ENCODE assay signal across 26 mouse cellular contexts in the genomic region with DNA sequence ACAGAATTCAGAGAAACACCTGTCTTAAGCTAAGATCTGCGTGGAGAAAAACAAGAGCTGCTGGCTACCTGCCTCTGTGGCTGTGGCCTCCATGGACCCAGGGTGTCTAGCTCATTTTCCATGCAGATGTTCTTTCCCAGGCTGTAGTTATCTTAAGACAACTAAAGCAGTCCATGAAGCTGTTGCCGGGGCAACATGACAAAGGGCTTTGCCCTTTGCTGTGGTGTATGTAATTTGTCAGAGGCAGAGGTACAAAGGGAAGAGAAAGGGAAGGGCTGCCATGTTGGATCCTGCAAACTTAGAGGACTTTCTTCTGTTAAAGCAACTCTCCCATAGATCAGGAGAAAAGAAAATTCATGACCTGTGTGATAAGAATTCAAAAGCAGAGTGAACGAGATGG. TPM values are rescaled to one million over a fixed set of nuclear protein-coding genes. Genes with fewer than 3 reads are reported as not detected.
DNase-seq lines count a peak whose midpoint lies in the region; ATAC-seq and TF ChIP-seq lines count a peak whose summit lies in the region.
"Had no signal": no experiment of that assay in that cellular context is flagged by ENCODE, and none has a peak within 500 bp of the region (broad histone marks: within the 10 kb centered on the region; RNA-seq: fewer than 3 reads in every experiment).

No protein-coding gene starts in this region.

- WGBS in hindbrain, embryonic 11.5 days, result 51% methylated on average over 3 of the region's 3 CpGs
- 50% methylated on average over 3 of the region's 3 CpGs for WGBS in hindbrain, embryonic 12.5 days
- WGBS in olfactory bulb, adult 2 months, result 69% methylated on average over 3 of the region's 3 CpGs

- no peaks in the 10 kb centered on the region for H3K36me3 ChIP-seq in hindbrain, embryonic 11.5 days (ENCODE audit: control insufficient read depth, insufficient read depth, low read length)
- 0 out of 2 replicates have a peak, but pooled peaks cover 12% of the 10 kb centered on the region for H3K36me3 ChIP-seq in hindbrain, embryonic 12.5 days
- H3K36me3 ChIP-seq: embryonic facial prominence, embryonic 12.5 days; embryonic facial prominence, embryonic 15.5 days; heart, embryonic 15.5 days had no signal

- no peaks in the 10 kb centered on the region for H3K4me1 ChIP-seq in hindbrain, embryonic 11.5 days (replicated peaks; ENCODE audit: control insufficient read depth, insufficient read depth, low read length)
- peaks cover 5% of the 10 kb centered on the region; the same call in 1 of the 2 replicates for H3K4me1 ChIP-seq in hindbrain, embryonic 12.5 days
- H3K4me1 ChIP-seq in olfactory bulb, adult 2 months (ENCODE audit: control insufficient read depth, insufficient read depth, low read length), result peaks cover 21% of the 10 kb centered on the region
- H3K4me1 ChIP-seq: embryonic facial prominence, embryonic 12.5 days; embryonic facial prominence, embryonic 15.5 days had no signal

- no peak overlapping the region for H3K9ac ChIP-seq in hindbrain, embryonic 11.5 days (ENCODE audit: low read depth, low read length)
- H3K9ac ChIP-seq in hindbrain, embryonic 12.5 days, result no peak overlapping the region
- H3K9ac ChIP-seq: embryonic facial prominence, embryonic 12.5 days; embryonic facial prominence, embryonic 15.5 days; forebrain, postnatal 0 days; heart, embryonic 12.5 days; heart, embryonic 15.5 days; hindbrain, embryonic 13.5 days had no signal

- no peaks in the 10 kb centered on the region for H3K27me3 ChIP-seq in hindbrain, embryonic 11.5 days (ENCODE audit: control insufficient read depth, insufficient read depth, low read length)
- H3K27me3 ChIP-seq in hindbrain, embryonic 12.5 days, result no peaks in the 10 kb centered on the region
- H3K27me3 ChIP-seq: embryonic facial prominence, embryonic 12.5 days; embryonic facial prominence, embryonic 15.5 days; heart, embryonic 12.5 days; heart, embryonic 15.5 days; hindbrain, embryonic 13.5 days had no signal

- no peak overlapping the region for H3K27ac ChIP-seq in hindbrain, embryonic 11.5 days (ENCODE audit: low read depth, low read length)
- no peak overlapping the region for H3K27ac ChIP-seq in hindbrain, embryonic 12.5 days
- peak overlapping the region; percentile 69 for H3K27ac ChIP-seq in olfactory bulb, adult 2 months (ENCODE audit: insufficient read depth, low read depth, low read length)
- H3K27ac ChIP-seq: embryonic facial prominence, embryonic 12.5 days; embryonic facial prominence, embryonic 15.5 days; gastrocnemius, adult 2 months; heart, embryonic 15.5 days; hindbrain, embryonic 13.5 days; hindbrain, postnatal 0 days had no signal

- DNase-seq in embryo, embryonic 10 days (ENCODE audit: low spot score), result peak; percentile 18
- no peak for DNase-seq in embryo, embryonic 9.5 days (ENCODE audit: extremely low spot score)
- DNase-seq in hindbrain, embryonic 11.5 days (ENCODE audit: low spot score), result no peak
- peak; percentile 32 for DNase-seq in R1 (ENCODE audit: low read depth, low spot score)
- DNase-seq: adrenal gland, adult 8-10 months; adrenal gland, postnatal 36 days; cerebellum, adult 18-20 months; cerebellum, adult 9-10 months; cerebellum, postnatal 14 days; forebrain, postnatal 0 days; gastrocnemius, adult 2 months; gastrocnemius, postnatal 14 days; heart, adult 18-20 months; heart, postnatal 10 days; heart, postnatal 36 days had no signal

- ATAC-seq in hindbrain, embryonic 11.5 days (ENCODE audit: low FRiP score), result peak; percentile 51; the same call in 1 of the 2 replicates
- ATAC-seq in hindbrain, embryonic 12.5 days (ENCODE audit: low FRiP score), result no peak
- ATAC-seq in activated CD4-positive, CD25-positive, alpha-beta regulatory T cell, adult 4 months, result no peak
- ATAC-seq: forebrain, embryonic 14.5 days; forebrain, postnatal 0 days; hindbrain, postnatal 0 days; inflammation-experienced regulatory T-cells, adult 6 months had no signal

- no peak for TF ChIP-seq CTCF in olfactory bulb, adult 2 months (IDR thresholded peaks at IDR 0.05; ENCODE audit: insufficient read depth, low read depth, low read length)

- no peak for TF ChIP-seq POLR2A in olfactory bulb, adult 2 months (IDR thresholded peaks at IDR 0.05; ENCODE audit: insufficient read depth, low read depth, low read length)

- H3K4me3 ChIP-seq in hindbrain, embryonic 11.5 days (ENCODE audit: low read depth, low read length), result no peak overlapping the region
- no peak overlapping the region for H3K4me3 ChIP-seq in hindbrain, embryonic 12.5 days
- H3K4me3 ChIP-seq in olfactory bulb, adult 2 months (ENCODE audit: insufficient read depth, low read depth, low read length), result no peak overlapping the region
- H3K4me3 ChIP-seq: embryonic facial prominence, embryonic 12.5 days; embryonic facial prominence, embryonic 15.5 days; gastrocnemius, adult 2 months; heart, embryonic 12.5 days; heart, embryonic 15.5 days; hindbrain, embryonic 13.5 days had no signal

- no peaks in the 10 kb centered on the region for H3K9me3 ChIP-seq in hindbrain, embryonic 11.5 days (ENCODE audit: control insufficient read depth, low read length)
- no peaks in the 10 kb centered on the region for H3K9me3 ChIP-seq in hindbrain, embryonic 12.5 days (replicated peaks)
- H3K9me3 ChIP-seq: embryonic facial prominence, embryonic 12.5 days; embryonic facial prominence, embryonic 15.5 days; heart, embryonic 12.5 days; heart, embryonic 15.5 days; hindbrain, embryonic 13.5 days had no signal

- H3K4me2 ChIP-seq in hindbrain, embryonic 11.5 days (replicated peaks; ENCODE audit: low read depth, low read length), result no peak overlapping the region
- no peak overlapping the region for H3K4me2 ChIP-seq in hindbrain, embryonic 12.5 days (replicated peaks)
- H3K4me2 ChIP-seq: embryonic facial prominence, embryonic 12.5 days; embryonic facial prominence, embryonic 15.5 days; heart, embryonic 12.5 days; heart, embryonic 15.5 days; hindbrain, embryonic 13.5 days had no signal

RNA-seq across cellular contexts. Expression of gene Pomc, which starts 36.3 kb away (rescaled TPM):
- 6.8 and 7.1 TPM in 2 replicates for polyA plus RNA-seq in hindbrain, embryonic 11.5 days (2014; fragmentation: Nextera tagmentation; extraction: Ambion mirVana)
- 5.1 and 6.4 TPM in 2 replicates for polyA plus RNA-seq in hindbrain, embryonic 12.5 days (2016; fragmentation: Nextera tagmentation; extraction: Ambion mirVana)
- polyA plus RNA-seq in olfactory bulb, adult 2 months (2012; ENCODE audit: insufficient read depth, insufficient read length, low replicate concordance, missing spikeins), result not detected in 2 replicates
- 1 to 10 TPM; 1.5 to 1.8 TPM for polyA plus RNA-seq in activated CD4-positive, CD25-positive, alpha-beta regulatory T cell, adult 4 months (2017; shearing (Covaris generic))

RNA-seq across cellular contexts. Expression of gene Efr3b, which starts 47.7 kb away (rescaled TPM):
- 11.2 and 14.5 TPM in 2 replicates for polyA plus RNA-seq in hindbrain, embryonic 11.5 days (2014; fragmentation: Nextera tagmentation; extraction: Ambion mirVana)
- 33.1 and 36.8 TPM in 2 replicates for polyA plus RNA-seq in hindbrain, embryonic 12.5 days (2016; fragmentation: Nextera tagmentation; extraction: Ambion mirVana)
- not detected in 2 replicates for polyA plus RNA-seq in olfactory bulb, adult 2 months (2012; ENCODE audit: insufficient read depth, insufficient read length, low replicate concordance, missing spikeins)
- under 1 TPM in 1 of 2 experiments, not detected in 1; 0.37 TPM for polyA plus RNA-seq in activated CD4-positive, CD25-positive, alpha-beta regulatory T cell, adult 4 months (2017; shearing (Covaris generic))

Comparison
In these comparisons a context has a peak if more than half of its experiments do, and no peak if none do; other contexts are left out.
1. DNase-seq: peak in embryo, embryonic 10 days (single experiment) and R1 (single experiment); none in embryo, embryonic 9.5 days (single experiment) and hindbrain, embryonic 11.5 days (single experiment).